Mouse (Mus musculus) intestine, embryonic 14.5 days (tissue): ENCODE results near the gene Heatr5a. TPM values are rescaled to one million over a fixed set of nuclear protein-coding genes. Genes with fewer than 3 reads are reported as not detected.
A peak's percentile ranks its signal among the peaks of the same experiment; 100 is the strongest.

Source experiments
- ATAC-seq: fragments of 200-750 bp; cut with Nextera tagmentation; replicated peaks from 2 replicates; pipeline ENCODE4 v1.8.0; 2017; ENCODE audit warnings: low read depth, moderate number of reproducible peaks, moderate TSS enrichment, moderate library complexity; ENCODE audit not compliant: low FRiP score, low TSS enrichment
- DNase-seq: peaks from one replicate; pipeline ENCODE4 v3.0.0-alpha.2; 2018; ENCODE audit warnings: low spot score
- H3K27ac ChIP-seq: fragments of 300-500 bp; sonication (generic); 2 replicates; pipeline ENCODE4 v1.5.1; 2014; ENCODE audit warnings: low read depth, mild to moderate bottlenecking, control low read depth
- H3K27me3 ChIP-seq: fragments of 300-500 bp; sonication (generic); replicated peaks from 2 replicates; pipeline ENCODE4 v1.6.1; 2014; ENCODE audit warnings: low read length, control low read depth; ENCODE audit not compliant: control insufficient read depth, insufficient read depth
- H3K36me3 ChIP-seq: fragments of 300-500 bp; sonication (generic); 2 replicates; pipeline ENCODE4 v1.6.1; 2014; ENCODE audit warnings: low read length, control low read depth; ENCODE audit not compliant: control insufficient read depth, insufficient read depth
- H3K4me1 ChIP-seq: fragments of 300-500 bp; sonication (generic); replicated peaks from 2 replicates; pipeline ENCODE4 v1.6.1; 2014; ENCODE audit warnings: low read length, control low read depth, mixed read lengths; ENCODE audit not compliant: control insufficient read depth, insufficient read depth
- H3K4me2 ChIP-seq: fragments of 300-500 bp; sonication (generic); 2 replicates; pipeline ENCODE4 v1.6.1; 2014; ENCODE audit warnings: low read length
- H3K4me3 ChIP-seq: fragments of 300-500 bp; sonication (generic); 2 replicates; pipeline ENCODE4 v1.5.1; 2014; ENCODE audit warnings: low read depth, low read length, control low read depth, mixed read lengths
- H3K9ac ChIP-seq: fragments of 300-500 bp; sonication (generic); 2 replicates; pipeline ENCODE4 v1.6.1; 2014; ENCODE audit warnings: mild to moderate bottlenecking, low read length
- H3K9me3 ChIP-seq: fragments of 300-500 bp; sonication (generic); 2 replicates; pipeline ENCODE4 v1.6.1; 2016; ENCODE audit warnings: low read length, control low read depth; ENCODE audit not compliant: control insufficient read depth
- WGBS: fragments of 180-500 bp; shearing (Covaris S2); extraction: QIAGEN DNeasy Blood & Tissue Kit; methylation state at CpG from one replicate; pipeline ENCODE4 v1.1.7; 2014; 5-methylcytosine and 5-hydroxymethylcytosine counted together
- polyA plus RNA-seq: library from polyadenylated mRNA; unstranded; fragments of >200 nt; fragmentation: Nextera tagmentation; extraction: Ambion mirVana; gene quantifications from 2 replicates; pipeline ENCODE4 v1.2.1, GENCODE M21; 2014

The Heatr5a gene
- polyA plus RNA-seq, 1 experiment from 2014 or later, result 15.0 TPM

DNA sequence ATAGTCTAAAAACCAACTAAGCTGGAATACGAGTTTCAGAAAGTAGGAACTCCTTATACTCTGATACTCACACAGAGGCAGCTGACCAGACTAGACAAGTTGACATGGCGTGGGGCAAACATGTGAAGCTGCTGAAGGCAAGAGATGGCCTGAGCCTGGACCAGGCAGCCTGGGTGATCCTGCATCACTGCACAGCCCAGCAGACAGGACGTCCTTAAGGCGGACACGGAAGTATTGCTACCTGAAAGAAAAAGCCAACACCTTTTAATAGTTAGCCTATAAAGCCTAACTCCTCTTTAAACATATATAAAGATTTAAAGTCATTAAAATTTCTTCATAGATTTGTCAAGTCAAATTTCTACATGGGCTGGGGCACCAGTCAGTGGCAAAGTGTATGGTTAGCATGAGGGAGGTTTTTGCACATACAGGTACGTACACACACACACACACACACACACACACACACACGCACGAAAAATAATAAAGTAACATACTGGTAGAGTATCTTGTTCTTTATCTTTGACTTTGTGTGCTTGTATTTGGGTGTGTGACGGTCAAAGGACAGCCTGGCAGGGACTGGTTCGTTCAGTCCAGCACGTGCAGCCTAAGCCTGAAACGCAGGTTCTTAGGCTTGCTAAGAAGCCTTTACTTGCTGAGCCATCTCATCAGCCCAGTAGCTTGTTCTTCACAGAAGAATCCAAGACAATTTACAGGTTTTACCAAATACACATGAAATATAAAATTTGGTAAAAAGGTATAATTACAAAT, 56.0 kb downstream of the Heatr5a start:
- H3K4me1 ChIP-seq, result no peaks in the 10 kb centered on the region
- WGBS, result 84% methylated on average over 12 of the region's 12 CpGs
- H3K9me3 ChIP-seq, result no peaks in the 10 kb centered on the region
- no peak overlapping the region for H3K4me2 ChIP-seq
- ATAC-seq (peak; percentile 78), DNase-seq (no peak)
- H3K27me3 ChIP-seq, result no peaks in the 10 kb centered on the region
- no peak overlapping the region for H3K27ac ChIP-seq
- no peak overlapping the region for H3K9ac ChIP-seq
- no peak overlapping the region for H3K4me3 ChIP-seq
- H3K36me3 ChIP-seq, result peaks cover 52% of the 10 kb centered on the region

GRCm38 (mm10) chr12:51909202-51909601, 61.9 kb downstream of the Heatr5a start:
- WGBS, result 81% methylated on average over 5 of the region's 5 CpGs
- DNase-seq, result no peak
- Histone ChIP-seq H3K36me3 (peaks cover 24% of the 10 kb centered on the region), H3K4me2 (no peak overlapping the region), H3K4me1 (no peaks in the 10 kb centered on the region), H3K9ac (no peak overlapping the region), H3K4me3 (no peak overlapping the region), H3K27ac (no peak overlapping the region), H3K9me3 (no peaks in the 10 kb centered on the region), H3K27me3 (no peaks in the 10 kb centered on the region)
- no peak for ATAC-seq

GRCm38 (mm10) chr12:51907543-51907942, 63.6 kb downstream of the Heatr5a start:
- H3K36me3 ChIP-seq, result peaks cover 14% of the 10 kb centered on the region; the same call in 1 of the 2 replicates
- no peak overlapping the region for H3K27ac ChIP-seq
- no peaks in the 10 kb centered on the region for H3K27me3 ChIP-seq
- DNase-seq, result no peak
- no peak overlapping the region for H3K9ac ChIP-seq
- no peak overlapping the region for H3K4me2 ChIP-seq
- no peaks in the 10 kb centered on the region for H3K4me1 ChIP-seq
- ATAC-seq, result no peak
- H3K4me3 ChIP-seq, result no peak overlapping the region
- WGBS, result 86% methylated on average over 3 of the region's 3 CpGs
- no peaks in the 10 kb centered on the region for H3K9me3 ChIP-seq

DNA sequence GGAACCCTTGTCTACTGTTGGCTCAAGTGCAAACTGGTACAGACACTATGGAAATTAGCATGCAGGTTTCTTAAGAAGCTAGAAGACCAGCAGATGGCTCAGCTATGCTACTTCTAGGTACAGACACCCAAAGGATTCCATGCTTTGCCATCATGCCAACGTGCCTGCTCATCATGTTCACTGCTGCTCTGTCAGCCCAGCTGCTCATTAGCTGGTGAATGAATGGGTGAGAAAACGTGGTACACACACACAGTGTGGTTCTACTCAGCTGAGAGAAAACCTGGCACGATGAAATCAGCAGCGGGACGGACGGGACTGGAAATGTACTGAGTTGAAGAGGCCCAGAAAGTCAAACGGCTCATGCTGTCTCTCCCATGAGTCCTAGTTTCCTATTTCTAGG, 70.6 kb downstream of the Heatr5a start:
- ATAC-seq (no peak), DNase-seq (no peak)
- H3K27me3 ChIP-seq, result no peaks in the 10 kb centered on the region
- 94% methylated on average over 7 of the region's 7 CpGs for WGBS
- H3K27ac ChIP-seq, result no peak overlapping the region
- no peaks in the 10 kb centered on the region for H3K4me1 ChIP-seq
- H3K4me3 ChIP-seq, result no peak overlapping the region
- H3K9me3 ChIP-seq, result no peaks in the 10 kb centered on the region
- no peak overlapping the region for H3K4me2 ChIP-seq
- no peak overlapping the region for H3K9ac ChIP-seq
- H3K36me3 ChIP-seq, result peaks cover 47% of the 10 kb centered on the region

DNA sequence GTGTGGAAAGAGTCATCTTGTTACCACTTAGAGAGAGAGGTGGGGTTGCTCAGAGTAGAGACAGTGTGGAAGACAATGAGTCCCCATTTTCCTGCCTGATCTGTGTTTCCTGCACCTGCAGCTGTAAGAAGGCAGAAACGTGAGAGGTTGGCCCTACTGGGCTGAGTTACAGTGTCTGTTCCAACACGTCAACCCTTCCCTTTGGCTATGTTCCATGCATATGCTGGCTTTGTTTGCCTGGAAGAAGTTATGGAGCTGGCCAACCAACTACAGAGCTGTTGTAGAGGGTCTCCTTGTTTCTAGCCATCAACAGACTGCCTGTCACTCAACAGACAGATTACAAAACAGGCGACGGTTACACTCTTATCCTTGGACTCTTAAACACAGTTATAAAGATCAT, 74.2 kb downstream of the Heatr5a start:
- Histone ChIP-seq H3K4me1 (no peaks in the 10 kb centered on the region), H3K27ac (no peak overlapping the region), H3K36me3 (peaks cover 59% of the 10 kb centered on the region), H3K4me3 (no peak overlapping the region), H3K9ac (no peak overlapping the region), H3K27me3 (no peaks in the 10 kb centered on the region), H3K4me2 (no peak overlapping the region), H3K9me3 (no peaks in the 10 kb centered on the region)
- no peak for ATAC-seq
- DNase-seq, result no peak
- WGBS, result 92% methylated on average over 4 of the region's 4 CpGs

DNA sequence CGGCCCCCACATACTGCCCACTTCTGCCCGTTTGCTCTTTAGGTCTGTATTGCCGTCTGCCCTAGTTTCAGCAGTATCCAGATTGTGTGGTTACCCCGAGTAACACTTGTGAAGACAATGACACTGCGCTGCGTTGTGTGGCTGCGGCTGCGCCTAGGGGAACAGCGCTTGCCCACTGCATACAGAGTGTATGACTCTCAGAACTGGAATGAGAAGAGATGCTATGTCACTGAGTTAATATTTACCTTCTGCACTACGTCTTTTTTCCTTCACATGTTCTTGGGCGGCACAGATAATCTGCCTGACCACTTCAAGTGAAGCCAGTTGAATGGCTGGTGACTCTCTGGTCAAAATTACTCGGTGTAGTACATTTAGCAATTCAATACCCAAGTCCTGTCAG, 82.5 kb downstream of the Heatr5a start:
- Histone ChIP-seq H3K27me3 (no peaks in the 10 kb centered on the region), H3K4me3 (no peak overlapping the region), H3K4me2 (no peak overlapping the region), H3K9me3 (no peaks in the 10 kb centered on the region), H3K4me1 (no peaks in the 10 kb centered on the region), H3K9ac (no peak overlapping the region), H3K36me3 (peaks cover 39% of the 10 kb centered on the region; the same call in 1 of the 2 replicates), H3K27ac (no peak overlapping the region)
- ATAC-seq (no peak), DNase-seq (no peak)
- WGBS, result 92% methylated on average over 12 of the region's 12 CpGs

DNA sequence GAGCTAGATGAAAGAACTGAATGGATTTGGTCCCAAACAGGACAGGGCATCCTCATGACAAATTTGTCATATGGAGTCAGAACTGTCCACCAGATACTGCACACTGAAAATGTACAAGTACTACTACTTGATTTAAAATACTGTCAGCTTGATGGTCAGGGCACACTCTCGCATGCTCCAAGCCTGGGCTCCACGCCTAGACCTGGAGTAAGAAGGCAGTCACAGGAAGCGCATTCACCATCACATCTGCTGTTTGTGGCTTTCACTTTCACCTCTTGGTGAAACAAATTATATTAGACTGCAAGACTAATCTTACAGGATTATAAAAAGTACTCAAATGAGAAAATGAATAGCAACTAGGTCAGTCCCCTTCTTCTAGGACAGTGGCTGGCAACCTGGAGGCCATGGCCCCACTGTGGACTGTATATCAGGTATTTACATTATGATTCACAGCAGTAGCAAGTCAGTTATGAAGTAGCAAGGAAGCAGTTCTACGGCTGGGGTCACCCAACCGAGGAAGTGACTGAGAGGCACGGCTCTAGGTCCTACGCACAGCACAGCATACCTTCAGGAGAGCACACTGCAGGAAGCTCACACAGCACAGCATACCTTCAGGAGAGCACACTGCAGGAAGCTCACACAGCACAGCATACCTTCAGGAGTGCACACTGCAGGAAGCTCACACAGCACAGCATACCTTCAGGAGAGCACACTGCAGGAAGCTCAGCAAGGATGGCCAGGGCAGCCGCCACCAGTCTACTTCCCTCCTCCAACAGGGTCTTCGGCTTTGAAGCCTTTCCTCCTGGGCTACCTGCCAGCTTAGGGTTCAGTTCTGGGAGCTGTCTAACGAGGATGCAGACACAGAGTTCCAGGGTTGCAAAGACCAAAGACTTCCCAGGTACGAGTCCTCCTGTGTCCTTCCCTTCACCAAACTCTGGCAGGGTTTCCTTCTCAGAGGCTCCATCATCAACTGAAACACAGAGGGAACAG, 83.5 kb downstream of the Heatr5a start:
- no peaks in the 10 kb centered on the region for H3K4me1 ChIP-seq
- H3K27me3 ChIP-seq, result no peaks in the 10 kb centered on the region
- no peaks in the 10 kb centered on the region for H3K9me3 ChIP-seq
- DNase-seq (no peak), ATAC-seq (no peak)
- no peak overlapping the region for H3K4me3 ChIP-seq
- H3K27ac ChIP-seq, result no peak overlapping the region
- no peak overlapping the region for H3K9ac ChIP-seq
- WGBS, result 82% methylated on average over 11 of the region's 11 CpGs
- H3K4me2 ChIP-seq, result no peak overlapping the region
- H3K36me3 ChIP-seq, result peaks cover 32% of the 10 kb centered on the region; the same call in 1 of the 2 replicates

DNA sequence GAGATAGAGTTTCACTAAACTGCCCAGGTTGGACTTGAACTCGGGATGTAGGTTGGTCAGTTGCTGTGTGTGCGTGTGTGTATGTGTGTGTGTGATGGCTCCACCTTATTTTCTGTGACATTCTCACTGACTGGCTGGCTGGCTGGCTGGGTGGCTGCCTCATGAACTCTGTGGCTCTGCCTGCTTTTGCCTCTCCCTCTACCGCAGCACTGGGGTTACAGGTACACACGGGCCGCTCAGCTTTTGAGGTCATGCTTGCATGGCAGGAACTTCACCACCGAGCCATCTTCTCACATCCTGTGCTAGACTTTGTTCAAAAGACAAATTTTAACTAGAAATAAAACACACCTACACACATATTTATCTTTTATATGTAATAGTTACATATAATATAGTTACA, 84.8 kb downstream of the Heatr5a start:
- Histone ChIP-seq H3K36me3 (peaks cover 37% of the 10 kb centered on the region; the same call in 1 of the 2 replicates), H3K9me3 (no peaks in the 10 kb centered on the region), H3K4me2 (no peak overlapping the region), H3K9ac (no peak overlapping the region), H3K4me1 (no peaks in the 10 kb centered on the region), H3K27me3 (no peaks in the 10 kb centered on the region), H3K27ac (no peak overlapping the region), H3K4me3 (no peak overlapping the region)
- WGBS, result 90% methylated on average over 6 of the region's 6 CpGs
- DNase-seq (no peak), ATAC-seq (no peak)
